Mouse (Mus musculus) MEL (cell line): Measurements from ENCODE around the gene Tex26. TPM values are rescaled to one million over a fixed set of nuclear protein-coding genes. Genes with fewer than 3 reads are reported as not detected.

Source experiments
- DNase-seq: peaks from one replicate; pipeline ENCODE4 v3.0.0; 2011; ENCODE audit warnings: low read depth, low spot score
- H3K27ac ChIP-seq: 2 replicates; pipeline ENCODE4 v1.5.1; 2012; ENCODE audit warnings: low read depth, mild to moderate bottlenecking, control low read depth, low read length, moderate library complexity; ENCODE audit not compliant: control insufficient read depth
- H3K27me3 ChIP-seq, 2 experiments: fragments of 150-350 bp in 1 of 2; sonication (generic) in 1 of 2; 2 replicates each; pipeline ENCODE4 v1.6.1; 2012; ENCODE audit warnings: low read length in 2 of 2, mild to moderate bottlenecking in 2 of 2, improper control_type of control experiment in 1 of 2, moderate library complexity in 1 of 2; ENCODE audit not compliant: insufficient read depth in 2 of 2, control insufficient read depth in 1 of 2
- H3K36me3 ChIP-seq, 2 experiments: 2 replicates each; pipeline ENCODE4 v1.6.1; 2012 to 2014; ENCODE audit warnings: low read length in 2 of 2, improper control_type of control experiment in 1 of 2, inconsistent platforms in 1 of 2, mild to moderate bottlenecking in 1 of 2; ENCODE audit not compliant: insufficient read depth in 2 of 2, control insufficient read depth in 1 of 2
- H3K4me1 ChIP-seq, 2 experiments: fragments of 150-350 bp in 1 of 2; sonication (generic) in 1 of 2; 2 replicates each; pipeline ENCODE4 v1.6.1; 2012; ENCODE audit warnings: low read length in 2 of 2, improper control_type of control experiment in 1 of 2, mild to moderate bottlenecking in 1 of 2; ENCODE audit not compliant: insufficient read depth in 2 of 2, control insufficient read depth in 1 of 2
- H3K4me3 ChIP-seq, 2 experiments: fragments of 150-350 bp in 1 of 2; sonication (generic) in 1 of 2; 2 replicates each; pipeline ENCODE4 v1.5.1; 2012; ENCODE audit warnings: low read depth in 2 of 2, low read length in 2 of 2, mild to moderate bottlenecking in 2 of 2, moderate library complexity in 2 of 2, control low read depth in 1 of 2, improper control_type of control experiment in 1 of 2; ENCODE audit not compliant: control insufficient read depth in 1 of 2, insufficient read depth in 1 of 2
- H3K79me2 ChIP-seq: 2 replicates; pipeline ENCODE4 v1.6.1; 2012; ENCODE audit warnings: mild to moderate bottlenecking, low read length, moderate library complexity; ENCODE audit not compliant: control insufficient read depth, poor library complexity, insufficient read depth
- H3K9ac ChIP-seq: 2 replicates; pipeline ENCODE4 v1.6.1; 2012; ENCODE audit warnings: low read depth, mild to moderate bottlenecking, control low read depth, low read length, moderate library complexity; ENCODE audit not compliant: control insufficient read depth, poor library complexity, severe bottlenecking
- H3K9me3 ChIP-seq: fragments of 150-350 bp; sonication (generic); replicated peaks from 2 replicates; pipeline ENCODE4 v1.6.1; 2012; ENCODE audit warnings: mild to moderate bottlenecking, low read length, improper control_type of control experiment, moderate library complexity; ENCODE audit not compliant: insufficient read depth
- CTCF ChIP-seq, 3 experiments: IDR thresholded peaks in 2 of 3; conservative IDR thresholded peaks in 1 of 3; 2 replicates each; pipeline ENCODE4 v1.5.1; 2011 to 2012; ENCODE audit warnings: low read length in 3 of 3, low read depth in 2 of 3, mild to moderate bottlenecking in 2 of 3, improper control_type of control experiment in 1 of 3, inconsistent platforms in 1 of 3, mixed read lengths in 1 of 3, moderate library complexity in 1 of 3; ENCODE audit not compliant: control insufficient read depth in 1 of 3, insufficient read depth in 1 of 3, poor library complexity in 1 of 3, severe bottlenecking in 1 of 3
- ELF1 ChIP-seq: IDR thresholded peaks from 2 replicates; pipeline ENCODE4 v1.6.1; 2014; ENCODE audit warnings: low read depth, mild to moderate bottlenecking, inconsistent platforms, low read length, improper control_type of control experiment, moderate library complexity
- EP300 ChIP-seq, 2 experiments: IDR thresholded peaks; 2 replicates each; pipeline ENCODE4 v1.6.1; 2011; ENCODE audit warnings: improper control_type of control experiment in 2 of 2, low read length in 2 of 2, low read depth in 1 of 2, mild to moderate bottlenecking in 1 of 2
- ETS1 ChIP-seq: IDR thresholded peaks from 2 replicates; pipeline ENCODE4 v1.6.1; 2012; ENCODE audit warnings: low read depth, mild to moderate bottlenecking, inconsistent platforms, low read length, improper control_type of control experiment, moderate library complexity
- GABPA ChIP-seq: IDR thresholded peaks from 2 replicates; pipeline ENCODE4 v1.6.1; 2012; ENCODE audit warnings: low read depth, mild to moderate bottlenecking, inconsistent platforms, low read length, improper control_type of control experiment, moderate library complexity
- GATA1 ChIP-seq: IDR thresholded peaks from 2 replicates; pipeline ENCODE4 v1.6.1; 2011; ENCODE audit warnings: low read depth, low read length, improper control_type of control experiment
- KAT2A ChIP-seq: conservative IDR thresholded peaks from 2 replicates; pipeline ENCODE4 v1.6.1; 2012; ENCODE audit warnings: low read depth, low read length, improper control_type of control experiment, inconsistent platforms
- MAZ ChIP-seq: IDR thresholded peaks from 2 replicates; pipeline ENCODE4 v1.6.1; 2012; ENCODE audit warnings: low read depth, mild to moderate bottlenecking, inconsistent platforms, low read length, improper control_type of control experiment
- MYB ChIP-seq: IDR thresholded peaks from 2 replicates; pipeline ENCODE4 v1.6.1; 2011; ENCODE audit warnings: mild to moderate bottlenecking, low read depth, low read length, improper control_type of control experiment
- NELFE ChIP-seq: IDR thresholded peaks from 2 replicates; pipeline ENCODE4 v1.6.1; 2011; ENCODE audit warnings: low read depth, low read length, improper control_type of control experiment
- POLR2A ChIP-seq, 2 experiments: IDR thresholded peaks; 2 replicates each; pipeline ENCODE4 v1.6.1; 2011 to 2012; ENCODE audit warnings: low read length in 2 of 2, mild to moderate bottlenecking in 2 of 2, control low read depth in 1 of 2, improper control_type of control experiment in 1 of 2, low read depth in 1 of 2, moderate library complexity in 1 of 2; ENCODE audit not compliant: control insufficient read depth in 1 of 2, insufficient read depth in 1 of 2, poor library complexity in 1 of 2
- POLR2AphosphoS2 ChIP-seq: IDR thresholded peaks from 2 replicates; pipeline ENCODE4 v1.6.1; 2011; ENCODE audit warnings: low read length, improper control_type of control experiment
- POLR2AphosphoS5 ChIP-seq: IDR thresholded peaks from 2 replicates; pipeline ENCODE4 v1.6.1; 2012; ENCODE audit warnings: low read depth, borderline replicate concordance, mild to moderate bottlenecking, inconsistent platforms, low read length, moderate library complexity, mixed read lengths
- RAD21 ChIP-seq: IDR thresholded peaks from 2 replicates; pipeline ENCODE4 v1.6.1; 2011; ENCODE audit warnings: mild to moderate bottlenecking, low read depth, low read length, improper control_type of control experiment
- RCOR1 ChIP-seq: IDR thresholded peaks from 2 replicates; pipeline ENCODE4 v1.6.1; 2012; ENCODE audit warnings: low read depth, mild to moderate bottlenecking, inconsistent platforms, low read length, improper control_type of control experiment
- SMC3 ChIP-seq: IDR thresholded peaks from 2 replicates; pipeline ENCODE4 v1.6.1; 2011; ENCODE audit warnings: low read depth, low read length, improper control_type of control experiment
- TAL1 ChIP-seq: IDR thresholded peaks from 2 replicates; pipeline ENCODE4 v1.6.1; 2012; ENCODE audit warnings: mild to moderate bottlenecking, inconsistent platforms, low read length, moderate library complexity, mixed read lengths
- UBTF ChIP-seq: IDR thresholded peaks from 2 replicates; pipeline ENCODE4 v1.6.1; 2012; ENCODE audit warnings: low read depth, mild to moderate bottlenecking, inconsistent platforms, low read length, improper control_type of control experiment, moderate library complexity, borderline replicate concordance; ENCODE audit not compliant: insufficient read depth
- USF1 ChIP-seq: IDR thresholded peaks from 2 replicates; pipeline ENCODE4 v1.6.1; 2014; ENCODE audit warnings: low read depth, mild to moderate bottlenecking, inconsistent platforms, low read length, improper control_type of control experiment, moderate library complexity
- USF2 ChIP-seq, 2 experiments: IDR thresholded peaks; 2 replicates each; pipeline ENCODE4 v1.6.1; 2011 to 2012; ENCODE audit warnings: improper control_type of control experiment in 2 of 2, low read length in 2 of 2, borderline replicate concordance in 1 of 2, inconsistent platforms in 1 of 2, low read depth in 1 of 2, mild to moderate bottlenecking in 1 of 2; ENCODE audit not compliant: insufficient read depth in 1 of 2
- ZC3H11A ChIP-seq: IDR thresholded peaks from 2 replicates; pipeline ENCODE4 v1.6.1; 2012; ENCODE audit warnings: low read depth, mild to moderate bottlenecking, inconsistent platforms, low read length, improper control_type of control experiment
- ZMIZ1 ChIP-seq: IDR thresholded peaks from 2 replicates; pipeline ENCODE4 v1.6.1; 2012; ENCODE audit warnings: low read depth, mild to moderate bottlenecking, inconsistent platforms, low read length, improper control_type of control experiment, moderate library complexity
- ZNF384 ChIP-seq: IDR thresholded peaks from 2 replicates; pipeline ENCODE4 v1.6.1; 2012; ENCODE audit warnings: low read depth, mild to moderate bottlenecking, inconsistent platforms, low read length, improper control_type of control experiment
- polyA plus RNA-seq, 2 experiments: library from polyadenylated mRNA; stranded (reverse) in 1 of 2; unstranded in 1 of 2; fragments of >175 nt in 1 of 2; fragments of >200 nt in 1 of 2; gene quantifications; 2 replicates each; pipeline versions ENCODE4 v1.2.1 to v1.2.4; 2012; ENCODE audit warnings: low replicate concordance in 2 of 2, low read depth in 1 of 2; ENCODE audit not compliant: insufficient read length in 2 of 2, insufficient read depth in 1 of 2, missing spikeins in 1 of 2
- total RNA-seq: library from RNA; depleted of rRNA; stranded (reverse); fragments of 300-350 nt; gene quantifications from 2 replicates; pipeline ENCODE4 v1.2.3, GENCODE M21; 2012

Tex26 gene
- total and polyA plus RNA-seq, 3 experiments, result not detected

- no peaks in the 10 kb centered on the region for H3K36me3 ChIP-seq
- TF ChIP-seq MYB, result no peak
- TF ChIP-seq GABPA, result no peak
- no peak for TF ChIP-seq ETS1
- TF ChIP-seq CTCF (IDR thresholded peaks at IDR 0.05 in 2 of 3, conservative IDR thresholded peaks at IDR 0.05 in 1 of 3; ENCODE audit: control insufficient read depth in 1 of 3, insufficient read depth in 1 of 3, low read depth in 2 of 3, low read length in 3 of 3, poor library complexity in 1 of 3, severe bottlenecking in 1 of 3), result no peak
- TF ChIP-seq RCOR1, result no peak
- TF ChIP-seq SMC3, result no peak
- TF ChIP-seq TAL1, result no peak
- no peak for TF ChIP-seq POLR2A (IDR thresholded peaks at IDR 0.05; ENCODE audit: control insufficient read depth in 1 of 2, insufficient read depth in 1 of 2, low read depth in 1 of 2, low read length in 2 of 2, poor library complexity in 1 of 2)
- TF ChIP-seq ZC3H11A, result no peak
- no peak for TF ChIP-seq POLR2AphosphoS2
- no peak for TF ChIP-seq KAT2A
- TF ChIP-seq USF2 (IDR thresholded peaks at IDR 0.05; ENCODE audit: borderline replicate concordance in 1 of 2, insufficient read depth in 1 of 2, low read depth in 1 of 2, low read length in 2 of 2), result no peak
- no peak for TF ChIP-seq EP300 (IDR thresholded peaks at IDR 0.05; ENCODE audit: low read depth in 1 of 2, low read length in 2 of 2)
- TF ChIP-seq, all 39 proteins: peak for 0
- no peak overlapping the region for H3K4me3 ChIP-seq
- H3K79me2 ChIP-seq, result no peaks in the 10 kb centered on the region
- DNase-seq, result no peak
- no peak overlapping the region for H3K27ac ChIP-seq
- no peaks in the 10 kb centered on the region for H3K27me3 ChIP-seq
- H3K9me3 ChIP-seq, result no peaks in the 10 kb centered on the region
- H3K4me1 ChIP-seq, result no peaks in the 10 kb centered on the region; a peak in 1 of 4 replicates
- H3K9ac ChIP-seq, result no peak overlapping the region
Measured at GRCm38 (mm10) chr5:149488360-149489021, 49.0 kb downstream of the Tex26 start.

- Histone ChIP-seq H3K9ac (no peak overlapping the region), H3K4me1 (no peaks in the 10 kb centered on the region; a peak in 1 of 4 replicates), H3K27me3 (no peaks in the 10 kb centered on the region), H3K79me2 (no peaks in the 10 kb centered on the region), H3K27ac (no peak overlapping the region), H3K9me3 (no peaks in the 10 kb centered on the region), H3K4me3 (no peak overlapping the region), H3K36me3 (no peaks in the 10 kb centered on the region)
- no peak for DNase-seq
- no peak for TF ChIP-seq CTCF (IDR thresholded peaks at IDR 0.05 in 2 of 3, conservative IDR thresholded peaks at IDR 0.05 in 1 of 3; ENCODE audit: control insufficient read depth in 1 of 3, insufficient read depth in 1 of 3, low read depth in 2 of 3, low read length in 3 of 3, poor library complexity in 1 of 3, severe bottlenecking in 1 of 3)
- TF ChIP-seq ZMIZ1, result no peak
- TF ChIP-seq RAD21, result no peak
- no peak for TF ChIP-seq MYB
- no peak for TF ChIP-seq GABPA
- no peak for TF ChIP-seq NELFE
- TF ChIP-seq USF2 (IDR thresholded peaks at IDR 0.05; ENCODE audit: borderline replicate concordance in 1 of 2, insufficient read depth in 1 of 2, low read depth in 1 of 2, low read length in 2 of 2), result no peak
- no peak for TF ChIP-seq ELF1
- no peak for TF ChIP-seq TAL1
- no peak for TF ChIP-seq POLR2A (IDR thresholded peaks at IDR 0.05; ENCODE audit: control insufficient read depth in 1 of 2, insufficient read depth in 1 of 2, low read depth in 1 of 2, low read length in 2 of 2, poor library complexity in 1 of 2)
- TF ChIP-seq USF1, result no peak
- no peak for TF ChIP-seq MAZ
- no peak for TF ChIP-seq POLR2AphosphoS5
- no peak for TF ChIP-seq SMC3
- no peak for TF ChIP-seq UBTF
- no peak for TF ChIP-seq ZNF384
- TF ChIP-seq EP300 (IDR thresholded peaks at IDR 0.05; ENCODE audit: low read depth in 1 of 2, low read length in 2 of 2), result no peak
- TF ChIP-seq GATA1, result no peak
Measured at GRCm38 (mm10) chr5:149489136-149489535, 49.7 kb downstream of the Tex26 start.
